Mouse (Mus musculus) cerebellum, adult 2 months (tissue): ENCODE data around the gene Stat5b.

Experiments
- CTCF ChIP-seq: fragments of 200-500 bp; IDR thresholded peaks from 2 replicates; pipeline ENCODE4 v1.5.1; 2011; ENCODE audit warnings: low read depth, mild to moderate bottlenecking, control low read depth, low read length, moderate library complexity, borderline replicate concordance; ENCODE audit not compliant: insufficient read depth
- POLR2A ChIP-seq: fragments of 200-500 bp; IDR thresholded peaks from 2 replicates; pipeline ENCODE4 v1.6.1; 2011; ENCODE audit warnings: low read length, control low read depth, borderline replicate concordance; ENCODE audit not compliant: insufficient read depth

- TF ChIP-seq POLR2A: no peak
- TF ChIP-seq CTCF: no peak
These were observed 7.4 kb upstream of the Stat5b start for GRCm38 (mm10) chr11:100857960-100858359.
